Mouse (Mus musculus): ENCODE measurements around the gene Col1a2. TPM values are rescaled to one million over a fixed set of nuclear protein-coding genes. Genes with fewer than 3 reads are reported as not detected.

Gene Col1a2
- polyA plus RNA-seq (2017; shearing (Covaris generic)) = under 1 TPM; 0.36 to 0.99 TPM

DNA sequence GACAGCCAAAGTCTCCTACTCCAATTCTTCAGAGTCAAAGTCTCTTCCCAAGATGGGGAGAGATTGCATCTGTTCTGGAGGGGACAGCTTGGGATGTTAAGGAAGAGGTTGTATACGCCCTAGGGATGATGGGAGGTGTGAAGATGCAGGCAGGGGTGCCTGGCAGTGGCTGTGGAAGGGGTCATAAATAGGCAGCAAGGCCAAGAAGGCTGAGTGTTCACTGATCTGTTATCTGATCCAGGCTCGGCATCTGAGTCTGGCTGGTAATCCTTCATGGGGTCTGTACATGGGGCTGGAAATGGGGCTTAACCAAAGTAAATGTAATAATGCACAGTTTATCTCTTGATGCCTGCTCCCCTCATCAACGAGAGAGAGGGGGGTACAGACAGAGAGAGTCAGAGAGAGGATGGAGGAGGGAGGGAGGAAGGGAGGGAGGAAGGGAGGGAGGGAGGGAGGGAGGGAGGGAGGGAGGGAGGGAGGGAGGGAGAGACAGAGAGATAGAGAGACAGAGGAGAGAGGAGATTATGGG is at the start of gene Col1a2:
Gene Col1a2, plus strand, starts transcription at position 212 of the 529 bp plus-strand sequence.

Other genes starting within 250 kb of the Col1a2 start
- gene Casd1, start 96.0 kb downstream of the Col1a2 start, polyA plus RNA-seq (2017; shearing (Covaris generic)) = 10 to 100 TPM; 24.9 to 31.9 TPM
- gene Sgce, start 242.4 kb downstream of the Col1a2 start, polyA plus RNA-seq (2017; shearing (Covaris generic)) = 1 to 10 TPM in 1 of 2 experiments, under 1 TPM in 1; 0.45 to 4.7 TPM
- gene Peg10, start 242.5 kb downstream of the Col1a2 start, polyA plus RNA-seq (2017; shearing (Covaris generic)) = under 1 TPM in 1 of 2 experiments, not detected in 1; 0.04 TPM

All from inflammation-experienced regulatory T-cells (primary cell).